Mouse (Mus musculus): ENCODE measurements around the gene Ntm.

Gene Ntm

DNA sequence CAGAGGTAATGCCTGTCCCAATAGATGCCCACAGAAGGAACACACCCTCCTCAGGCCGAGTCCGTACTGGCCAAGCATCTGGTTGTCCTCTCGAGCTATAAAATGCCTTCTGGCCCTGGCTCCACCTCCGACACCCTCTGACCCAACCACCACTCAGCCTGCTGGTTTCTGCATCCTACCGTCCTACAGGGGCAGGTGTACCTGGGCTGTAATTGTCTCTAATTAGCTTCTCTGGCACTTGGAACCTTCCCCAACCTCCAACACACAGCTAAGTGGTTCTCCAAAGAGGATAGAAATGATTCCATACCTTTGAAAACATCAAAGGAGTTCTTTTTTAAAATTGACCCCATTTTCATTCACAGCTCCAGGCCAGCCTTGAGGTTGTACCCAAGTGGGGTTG, 311.1 kb downstream of the Ntm start:
- DNase-seq, result no peak

DNA sequence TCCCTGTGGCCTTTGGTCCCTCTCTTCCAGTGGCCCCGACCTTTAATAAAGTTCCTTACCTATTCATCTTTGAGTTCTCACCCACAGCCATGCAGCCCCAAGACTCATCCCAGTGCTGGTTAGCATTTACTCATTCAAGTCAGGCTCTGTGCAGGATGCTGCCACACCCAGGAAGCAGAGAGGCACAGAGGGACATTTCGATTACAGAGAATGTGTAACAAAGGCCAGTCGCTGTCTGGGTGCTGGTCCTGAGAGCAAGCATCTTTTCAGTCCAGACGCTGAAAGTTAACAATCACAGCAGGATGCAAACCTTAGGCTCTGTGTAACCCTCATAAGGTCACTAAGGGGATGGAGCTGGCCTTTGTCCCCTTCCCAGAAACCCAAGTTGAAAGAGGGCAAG, 311.7 kb downstream of the Ntm start:
- DNase-seq, result no peak

DNA sequence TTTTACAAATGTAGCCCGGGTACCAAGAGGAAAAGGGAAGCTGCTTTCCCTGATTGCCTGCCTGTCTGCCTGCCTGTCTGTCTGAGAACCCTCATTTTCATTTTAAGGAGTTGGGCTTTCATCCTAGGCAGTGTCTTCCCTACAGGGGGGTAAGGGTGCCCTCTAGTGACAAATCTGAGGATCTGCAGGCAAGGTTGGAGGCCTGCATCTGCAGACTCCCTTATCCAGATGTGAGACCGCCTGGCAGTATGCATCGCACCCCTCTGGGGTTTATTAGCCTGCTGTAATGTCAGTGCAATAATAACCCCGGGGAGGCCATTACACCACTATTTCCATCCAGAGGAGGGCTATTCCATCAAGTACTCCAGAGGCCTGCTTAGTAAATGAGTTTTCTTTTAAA, 312.3 kb downstream of the Ntm start:
- DNase-seq, result no peak

DNA sequence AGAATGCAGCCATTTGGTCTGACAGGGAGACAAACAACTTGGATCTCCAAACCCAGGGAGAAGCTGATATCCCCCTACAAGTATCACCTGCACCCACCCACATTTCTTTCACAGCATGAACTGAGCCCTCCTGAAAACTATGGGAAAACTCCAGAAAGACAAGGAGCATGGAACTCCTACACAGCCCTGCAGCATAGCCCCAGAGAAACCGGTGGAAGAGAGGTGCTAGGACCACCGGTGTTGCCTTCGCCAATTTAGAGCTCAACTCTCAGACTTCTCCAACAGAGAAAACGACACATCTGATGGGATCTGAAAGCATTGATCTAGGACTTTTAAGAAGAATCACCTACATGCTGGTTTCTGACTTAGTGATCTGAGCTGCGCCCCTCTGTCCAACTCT, 312.7 kb downstream of the Ntm start:
- no peak for DNase-seq

DNA sequence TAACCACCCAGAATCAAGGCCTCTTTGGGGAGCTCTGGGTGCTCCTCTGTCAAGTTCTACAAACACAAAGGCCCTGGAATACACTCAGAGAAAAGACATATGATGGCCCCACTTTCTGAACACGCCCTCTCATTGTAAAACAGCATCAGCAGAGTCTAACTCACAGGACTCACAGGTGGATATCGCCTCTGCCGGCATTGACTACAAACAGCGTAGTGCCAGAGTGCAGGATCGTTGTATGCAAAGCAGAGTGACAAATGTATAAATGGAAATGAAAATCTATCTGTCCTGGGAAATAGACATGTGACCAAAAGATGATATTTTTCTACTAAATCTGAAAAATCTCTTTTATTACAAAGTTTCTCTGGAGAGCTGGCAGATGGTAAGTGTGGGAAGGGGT, 314.7 kb downstream of the Ntm start:
- no peak for DNase-seq

DNA sequence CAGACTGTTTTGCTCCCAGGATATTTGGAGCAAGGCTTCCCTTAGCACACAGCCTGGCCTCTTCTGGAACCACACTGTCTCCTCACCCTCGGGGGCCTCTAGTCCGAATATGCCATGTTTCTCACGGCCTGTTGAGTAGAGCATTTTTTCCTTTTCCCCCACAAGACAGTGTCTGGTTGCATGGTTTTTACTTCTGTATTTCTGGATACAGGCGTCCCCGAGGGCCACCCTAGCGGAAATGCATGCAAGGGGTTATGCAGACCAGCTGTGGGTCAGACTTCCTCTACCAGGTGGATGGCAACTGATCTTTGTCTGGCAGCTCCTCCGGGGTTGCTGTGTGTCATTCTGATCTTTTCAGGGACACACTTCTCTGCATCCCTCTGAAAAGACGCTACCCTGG, 315.2 kb downstream of the Ntm start:
- no peak for DNase-seq

DNA sequence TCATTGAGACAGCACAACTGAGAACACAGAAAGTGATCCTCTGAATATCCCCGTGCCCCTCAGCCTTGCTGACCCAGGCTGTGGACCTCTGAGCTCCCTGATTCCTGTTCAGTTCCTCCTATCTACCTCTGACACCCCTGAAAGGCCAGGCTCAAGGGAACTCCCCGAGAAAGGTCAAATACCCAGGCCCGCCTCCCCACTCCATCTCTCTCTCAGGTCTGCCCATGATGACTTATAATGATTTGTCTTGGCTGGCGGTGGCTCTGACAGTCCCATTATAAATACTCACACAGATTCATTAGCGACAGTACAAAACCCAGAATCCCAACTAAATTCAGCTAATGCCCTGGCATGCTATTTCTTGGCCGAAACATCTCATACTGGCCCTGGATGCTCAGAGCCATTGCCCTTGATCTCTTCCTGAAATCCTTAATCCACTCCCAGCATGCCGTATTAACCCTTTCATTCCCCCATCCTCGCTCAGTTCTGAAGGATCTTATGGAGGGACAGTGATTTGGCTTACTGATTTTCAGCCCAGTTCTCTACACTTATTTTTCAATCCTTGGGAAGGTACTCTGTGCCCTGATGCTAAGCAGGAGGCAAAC, 317.0 kb downstream of the Ntm start:
- DNase-seq, result no peak

DNA sequence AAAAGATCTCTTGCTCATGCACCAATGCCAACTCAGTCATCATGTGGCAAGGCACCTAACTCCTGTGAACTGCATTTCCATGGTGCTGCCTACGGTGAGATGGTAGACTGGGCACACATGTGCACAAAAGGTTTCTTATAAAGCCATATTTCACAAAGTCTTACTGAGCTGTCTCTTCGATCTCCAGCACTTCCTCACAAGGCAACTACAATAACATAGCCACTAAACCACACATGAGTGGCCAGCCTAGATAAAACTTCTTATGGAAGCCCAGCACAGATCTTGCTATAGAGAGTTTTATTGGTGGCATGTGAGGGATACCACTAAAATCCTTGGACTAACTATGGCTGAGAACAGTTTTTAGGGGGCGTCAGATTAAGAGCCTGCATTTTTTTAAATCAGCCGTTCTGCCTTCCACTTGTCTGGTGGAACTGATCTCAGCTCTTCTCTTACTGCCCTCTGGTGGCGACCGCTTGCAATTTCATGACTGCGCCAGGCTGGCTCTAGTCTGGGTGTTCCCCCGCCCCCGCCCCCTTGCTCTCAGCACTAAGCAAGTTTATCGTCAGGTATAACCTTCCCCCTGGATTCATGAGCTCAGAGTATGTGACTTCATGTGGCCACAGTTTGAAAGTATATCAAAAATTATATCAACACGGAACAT, 319.8 kb downstream of the Ntm start:
- no peak for DNase-seq

DNA sequence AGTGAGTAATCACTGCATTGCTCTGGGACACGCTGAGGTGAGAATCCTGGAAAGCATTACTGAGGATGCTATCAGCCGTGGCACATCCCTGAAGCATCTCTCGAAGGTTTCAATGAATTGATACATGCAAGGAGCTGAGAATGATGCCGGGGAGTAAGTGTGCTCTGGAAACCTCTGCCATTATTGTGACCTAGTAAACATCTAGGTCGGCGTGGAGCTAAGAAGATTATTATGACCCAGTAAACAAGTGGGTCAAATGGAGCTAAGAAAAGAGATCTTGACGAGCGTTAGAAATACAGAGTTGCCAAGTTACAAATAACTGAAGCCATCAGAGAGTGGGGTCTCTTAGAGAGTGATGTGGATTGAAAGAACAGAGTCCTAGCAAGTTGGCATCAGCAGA, 325.6 kb downstream of the Ntm start:
- no peak for DNase-seq

DNA sequence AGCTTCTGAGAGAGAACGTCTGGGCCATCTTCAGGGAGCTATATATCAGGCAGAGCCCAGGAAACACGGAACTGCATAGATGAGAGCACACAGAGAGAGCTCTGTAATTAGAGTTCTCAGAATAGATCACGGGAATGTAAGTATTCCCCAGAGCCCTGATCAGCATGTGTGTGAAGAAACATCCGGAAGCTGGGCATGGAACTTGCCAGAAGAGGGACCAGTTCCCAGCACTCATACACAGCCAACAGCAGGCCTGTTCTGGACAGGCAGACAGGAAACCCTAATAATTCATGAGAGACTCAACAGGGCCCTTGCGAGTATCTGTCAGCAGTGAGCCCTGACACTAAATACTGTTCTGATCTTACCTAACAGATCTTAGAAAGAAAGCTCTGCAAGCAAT, 345.8 kb downstream of the Ntm start:
- DNase-seq, result no peak

DNA sequence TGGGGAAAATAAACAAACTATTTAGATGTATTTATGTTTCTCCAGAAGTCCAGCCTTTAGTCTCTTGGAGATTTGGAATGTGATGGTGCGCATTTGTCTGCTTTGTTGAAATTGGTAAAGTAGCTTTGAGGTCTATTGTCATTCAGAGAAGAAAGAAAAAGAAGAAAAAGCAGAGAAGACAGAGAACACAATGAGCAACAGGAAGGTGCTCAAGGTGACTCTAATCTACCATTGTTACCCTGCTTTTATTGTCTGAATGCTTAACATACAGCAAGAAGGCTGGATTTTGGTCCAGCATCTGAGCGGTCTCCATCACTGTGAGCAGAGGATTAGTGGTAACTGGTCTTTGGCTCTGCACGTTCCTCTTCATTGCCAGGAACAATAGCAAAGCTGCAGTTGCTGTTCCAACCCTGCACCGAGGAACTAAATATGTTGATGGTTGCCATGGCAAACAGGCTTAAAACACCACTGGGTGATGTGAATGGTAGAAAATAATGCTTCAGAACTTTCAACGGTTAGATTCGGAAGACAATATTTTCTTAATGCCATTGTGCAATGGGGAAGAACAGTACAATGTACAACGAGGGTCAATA, 350.8 kb downstream of the Ntm start:
- DNase-seq, result no peak

DNA sequence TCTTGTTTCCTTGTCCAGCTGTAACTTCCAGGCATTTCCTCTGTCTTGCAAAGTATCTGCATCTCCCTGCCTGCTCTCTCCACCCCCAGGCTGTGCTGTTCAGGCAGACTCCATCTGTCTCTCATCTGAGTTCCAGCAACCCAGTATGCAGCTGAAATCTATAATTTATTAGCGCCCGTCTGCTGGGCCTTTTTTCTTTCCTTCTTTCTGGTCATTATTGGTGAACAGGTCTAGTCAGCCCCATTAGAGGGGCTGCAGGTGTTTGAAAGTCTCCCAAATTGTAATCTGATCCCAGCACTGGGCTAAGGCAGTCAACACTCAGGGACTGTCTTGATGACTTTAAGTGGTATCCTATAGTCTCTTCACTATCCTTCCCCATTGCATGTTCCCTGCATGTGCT, 352.1 kb downstream of the Ntm start:
- no peak for DNase-seq

DNA sequence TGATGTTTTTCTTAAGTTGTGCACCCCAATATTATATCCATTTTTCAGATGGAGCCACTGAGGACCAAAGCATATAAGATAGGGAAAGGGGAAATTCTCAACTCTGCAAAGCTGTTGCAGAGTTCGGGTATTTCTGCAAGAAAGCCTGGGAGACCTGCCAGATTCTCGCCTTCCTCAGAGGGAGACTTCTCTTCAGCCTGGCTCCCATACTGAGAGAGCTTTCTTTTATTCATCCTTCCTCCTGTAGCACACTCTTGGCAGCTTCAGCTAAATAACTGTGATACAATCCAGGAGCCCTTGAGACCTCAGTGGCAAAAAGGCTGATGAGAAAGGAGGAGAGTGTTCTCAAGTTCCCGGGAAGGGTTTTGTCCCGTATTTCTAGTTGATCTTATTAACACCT, 365.3 kb downstream of the Ntm start:
- no peak for DNase-seq

DNA sequence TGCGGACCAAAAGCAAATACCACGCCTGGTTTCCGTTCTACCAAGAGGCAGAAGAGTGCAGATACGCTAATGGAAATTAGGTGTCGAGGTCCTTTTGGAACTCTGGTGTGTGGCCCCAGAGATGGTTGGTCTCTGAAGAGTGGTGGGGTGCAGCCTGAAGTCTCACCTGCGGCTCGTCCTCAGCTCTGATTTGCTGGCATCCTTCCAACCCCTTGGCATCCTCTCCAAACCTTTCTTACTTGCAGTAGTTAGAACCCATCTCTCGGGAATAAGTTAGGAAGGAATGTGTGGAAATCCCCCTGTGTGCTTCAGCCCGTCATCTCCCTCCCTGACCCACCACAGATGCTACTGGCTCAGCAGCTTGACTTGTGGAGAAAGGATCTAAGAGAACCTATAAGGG, 367.6 kb downstream of the Ntm start:
- DNase-seq, result no peak

DNA sequence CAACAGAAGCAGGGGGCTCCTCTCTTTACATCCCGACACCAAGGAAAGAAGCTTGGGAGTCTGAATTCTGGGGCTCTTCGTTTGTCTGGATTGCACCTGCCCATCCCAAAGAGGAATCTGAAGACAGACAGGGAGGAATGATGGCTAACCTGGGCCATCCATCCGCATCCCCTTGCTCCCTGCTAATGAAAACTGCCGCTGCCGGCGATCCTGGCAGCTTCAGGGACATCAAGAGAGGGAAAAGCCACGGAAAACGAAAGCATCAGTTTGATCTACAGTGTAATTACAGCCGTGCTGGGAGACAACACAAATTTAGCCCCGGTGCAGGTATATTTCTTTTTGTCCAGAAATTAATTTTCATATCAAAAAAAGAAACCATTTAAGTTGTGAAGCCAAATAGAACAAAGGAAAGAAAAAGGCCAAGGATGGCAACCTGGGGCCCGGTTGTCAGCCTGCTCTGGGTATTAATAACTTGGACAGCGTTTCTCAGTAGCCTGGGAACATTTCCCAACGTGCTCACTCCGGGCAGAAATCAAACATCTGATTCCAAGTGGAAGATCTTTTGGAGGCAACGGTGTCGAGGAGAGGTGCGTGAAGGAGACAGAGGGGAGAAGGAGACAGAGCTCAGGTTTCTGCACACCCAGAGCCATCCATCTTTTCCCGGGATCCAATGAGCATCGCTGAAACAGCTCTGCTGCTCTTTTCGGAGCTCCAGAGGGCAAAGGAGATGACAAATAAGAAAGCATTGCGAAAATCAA, 368.2 kb downstream of the Ntm start:
- no peak for DNase-seq

DNA sequence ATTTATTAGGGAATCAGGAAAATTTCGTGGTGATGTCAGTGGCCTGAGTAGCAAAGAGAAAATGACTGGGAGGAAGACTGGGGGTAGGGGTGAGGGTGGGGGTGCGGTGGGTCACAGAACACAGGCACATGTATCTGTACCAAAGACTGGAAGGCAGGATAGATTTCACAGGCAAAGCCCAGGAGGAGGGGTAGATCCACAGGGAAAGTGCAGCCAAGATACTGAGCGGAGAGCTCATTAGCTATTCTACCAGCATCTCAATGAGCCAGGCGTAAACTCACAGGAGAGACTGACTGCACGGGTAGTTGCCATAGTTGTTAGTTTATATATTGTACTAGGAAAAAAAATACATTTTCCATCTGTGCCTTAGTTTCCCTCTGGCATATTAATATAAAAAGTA, 375.6 kb downstream of the Ntm start:
- no peak for DNase-seq

DNA sequence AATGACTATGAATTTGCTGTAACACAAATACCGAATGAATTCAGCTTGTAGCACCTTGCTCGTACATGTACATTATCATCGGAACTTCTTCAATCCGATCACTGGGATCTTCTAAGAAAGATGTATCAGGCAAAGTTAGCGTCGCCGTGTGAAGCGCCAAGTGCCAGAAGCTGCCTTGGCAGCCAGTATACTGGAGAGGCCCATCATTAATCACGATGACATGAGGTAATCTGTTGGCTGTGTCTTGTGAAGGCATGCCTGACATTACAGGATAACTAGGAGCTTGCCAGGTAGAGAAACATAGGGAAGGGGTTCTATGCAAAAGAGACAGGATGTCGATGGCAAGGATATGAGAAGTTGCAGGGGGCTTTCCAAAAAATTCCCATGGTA, 376.6 kb downstream of the Ntm start:
- no peak for DNase-seq

DNA sequence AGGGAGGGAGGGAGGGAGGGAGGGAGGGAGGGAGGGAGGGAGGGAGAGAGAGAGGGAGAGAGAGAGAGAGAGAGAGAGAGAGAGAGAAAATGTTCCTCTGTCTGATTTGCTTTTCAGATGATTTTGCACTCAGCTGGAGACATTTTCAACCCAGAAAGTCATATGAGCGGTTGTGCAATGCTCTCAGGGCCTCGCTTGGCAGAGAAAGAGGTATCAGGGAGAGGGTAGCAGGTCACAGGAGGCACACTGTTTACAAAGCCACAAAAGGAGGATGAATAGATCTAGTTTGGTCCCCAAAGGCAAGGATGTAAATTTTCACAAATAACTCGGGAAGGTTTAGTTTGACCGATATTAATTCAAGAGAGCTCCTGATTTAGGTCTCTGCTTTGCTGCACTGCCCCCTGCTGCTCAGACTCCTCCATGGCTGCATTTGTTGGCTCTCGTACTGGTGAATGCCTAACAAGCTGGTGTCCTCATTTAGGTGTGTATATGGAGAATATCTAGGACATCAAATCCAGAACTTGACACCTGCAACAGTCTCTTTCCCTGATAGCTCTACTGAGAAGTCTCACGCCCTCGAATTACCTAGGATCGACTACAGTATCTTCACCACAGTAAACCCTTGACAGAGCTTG, 377.1 kb downstream of the Ntm start:
- no peak for DNase-seq

DNA sequence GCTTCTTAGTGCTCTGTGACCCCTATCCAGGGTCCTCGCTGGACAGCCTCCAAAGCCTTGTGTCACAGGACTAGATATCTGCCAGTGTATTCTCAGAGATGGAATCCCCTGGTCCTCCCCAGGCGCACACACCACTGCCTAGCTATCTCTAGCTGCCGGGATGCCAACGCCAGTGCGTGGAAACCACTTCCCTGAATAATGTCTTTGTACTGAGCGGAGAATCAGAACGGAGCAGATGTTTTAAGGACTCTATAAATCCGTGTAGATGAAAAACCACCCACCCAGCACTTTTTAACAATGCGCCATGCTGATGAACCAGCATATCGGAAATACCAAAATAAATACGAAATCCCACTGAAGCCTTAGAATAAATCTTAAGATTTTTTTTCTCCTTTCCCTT, 384.7 kb downstream of the Ntm start:
- no peak for DNase-seq

DNA sequence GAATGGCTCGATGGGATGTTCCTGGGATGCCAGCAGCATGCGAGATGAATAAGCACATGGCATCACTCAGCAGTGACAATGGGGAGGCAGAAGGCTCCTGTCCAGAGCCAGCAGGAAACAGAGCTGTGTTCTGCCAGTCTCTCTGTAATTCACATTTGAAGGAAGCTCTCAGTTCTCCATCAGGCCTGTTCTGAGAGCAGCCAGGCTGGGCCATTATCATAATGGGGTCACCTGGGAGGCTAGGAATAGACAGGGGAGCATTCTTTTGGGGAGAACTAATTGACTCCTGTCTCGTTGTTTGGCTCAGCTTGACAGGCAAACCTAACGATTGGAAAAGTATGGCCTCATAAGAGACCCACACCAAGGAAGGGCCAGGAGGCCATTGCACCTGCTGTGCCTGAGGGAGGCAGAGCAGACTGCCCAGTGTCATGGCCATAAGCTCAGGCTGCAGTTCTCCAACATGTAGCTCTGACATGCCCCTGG, 386.8 kb downstream of the Ntm start:
- DNase-seq, result no peak

DNA sequence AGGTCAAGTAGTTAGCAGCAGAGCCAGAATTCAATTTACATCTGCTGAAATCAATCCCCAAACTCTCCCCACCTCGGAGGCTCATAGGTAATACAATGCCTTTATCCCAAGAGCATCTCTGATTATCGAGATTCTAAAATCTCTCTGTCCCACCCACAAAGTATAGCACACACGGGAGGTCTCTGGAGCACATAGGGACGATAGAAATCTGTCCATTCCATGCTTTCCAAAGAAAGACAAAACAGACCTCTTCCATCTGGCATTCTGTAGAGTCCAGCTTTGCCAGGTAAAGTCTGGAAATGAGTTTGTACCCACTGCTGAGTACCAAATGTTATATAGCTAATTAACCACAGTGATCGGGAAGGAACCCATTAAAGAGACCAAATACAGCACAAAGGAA, 388.4 kb downstream of the Ntm start:
- no peak for DNase-seq

DNA sequence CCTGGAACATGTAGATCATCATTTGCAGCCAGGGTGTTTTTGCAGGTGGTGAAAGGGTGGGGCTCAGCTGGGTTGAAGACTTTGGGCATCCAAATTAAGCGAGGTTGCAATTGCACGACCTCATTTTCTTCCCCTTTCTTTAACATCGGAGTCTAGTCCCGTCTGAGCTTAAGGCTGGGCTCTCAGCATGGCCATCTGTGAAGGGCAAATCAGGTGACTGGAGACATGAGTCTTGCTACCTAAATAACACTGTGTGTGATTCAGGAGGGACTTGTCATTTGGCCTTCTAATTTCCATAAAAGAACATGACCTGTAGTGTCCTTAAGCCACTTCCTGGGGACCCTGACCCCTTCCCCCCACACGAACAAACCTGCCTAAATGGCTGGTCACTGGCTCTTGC, 394.4 kb downstream of the Ntm start:
- DNase-seq, result no peak

DNA sequence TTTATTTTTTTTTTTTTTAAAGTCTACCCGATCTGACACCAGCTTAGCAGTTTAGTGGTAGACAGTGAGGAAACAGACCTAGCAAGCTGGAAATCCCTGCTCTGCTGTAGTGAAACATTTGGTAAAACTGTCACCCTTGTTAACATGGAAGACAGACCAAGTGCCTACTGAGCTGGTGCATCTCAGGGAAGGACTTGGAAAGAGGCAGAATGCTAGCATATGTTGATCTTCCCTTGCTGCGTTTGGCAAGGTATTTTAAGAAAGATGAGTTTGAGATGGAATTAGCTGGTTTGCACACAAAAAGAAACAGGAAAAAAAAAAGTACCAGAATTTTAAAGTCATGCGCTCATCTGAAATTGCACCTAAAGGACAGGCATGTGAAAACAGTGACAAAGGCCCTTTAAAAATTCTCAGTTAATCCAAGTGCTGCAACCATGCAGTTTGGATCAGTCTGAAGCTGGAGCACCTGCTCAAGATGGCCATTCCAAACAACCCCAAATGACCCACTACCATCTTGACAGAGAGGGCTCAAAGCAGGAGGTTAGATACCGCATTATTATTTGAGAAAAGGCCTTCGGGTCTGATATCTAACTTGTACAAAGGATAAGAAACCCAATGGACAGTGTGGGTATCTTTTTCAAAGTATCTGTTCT, 400.4 kb downstream of the Ntm start:
- DNase-seq, result no peak

Data from kidney, adult 11 months (tissue).